Mouse (Mus musculus) heart, embryonic 15.5 days (tissue): Measurements from ENCODE around the gene Mvb12a. TPM values are rescaled to one million over a fixed set of nuclear protein-coding genes. Genes with fewer than 3 reads are reported as not detected.
"Not testable (repeated sequence)": the region's sequence is repeated elsewhere in the genome, so short reads cannot be mapped to it uniquely, and the experiment has no call there.

Experiments used
- ATAC-seq: fragments of 200-750 bp; cut with Nextera tagmentation; replicated peaks from 2 replicates; pipeline ENCODE4 v1.8.0; 2017; ENCODE audit warnings: low read depth, moderate TSS enrichment; ENCODE audit not compliant: insufficient number of reproducible peaks, insufficient read depth, low FRiP score
- H3K27ac ChIP-seq: fragments of 300-500 bp; sonication (generic); 2 replicates; pipeline ENCODE4 v1.5.1; 2015; ENCODE audit warnings: mild to moderate bottlenecking, inconsistent platforms
- H3K27me3 ChIP-seq: fragments of 300-500 bp; sonication (generic); 2 replicates; pipeline ENCODE4 v1.6.1; 2015; ENCODE audit warnings: inconsistent platforms
- H3K36me3 ChIP-seq: fragments of 300-500 bp; sonication (generic); 2 replicates; pipeline ENCODE4 v1.6.1; 2015; ENCODE audit warnings: mild to moderate bottlenecking, inconsistent platforms
- H3K4me1 ChIP-seq: fragments of 300-500 bp; sonication (generic); replicated peaks from 2 replicates; pipeline ENCODE4 v1.6.1; 2015; ENCODE audit warnings: inconsistent platforms
- H3K4me2 ChIP-seq: fragments of 300-500 bp; sonication (generic); 2 replicates; pipeline ENCODE4 v1.6.1; 2015; ENCODE audit warnings: inconsistent platforms, mild to moderate bottlenecking, moderate library complexity
- H3K4me3 ChIP-seq: fragments of 300-500 bp; sonication (generic); 2 replicates; pipeline ENCODE4 v1.5.1; 2015; ENCODE audit warnings: mild to moderate bottlenecking, inconsistent platforms
- H3K9ac ChIP-seq: fragments of 300-500 bp; sonication (generic); 2 replicates; pipeline ENCODE4 v1.6.1; 2015; ENCODE audit warnings: mild to moderate bottlenecking, inconsistent platforms
- H3K9me3 ChIP-seq: fragments of 300-500 bp; sonication (generic); replicated peaks from 2 replicates; pipeline ENCODE4 v1.6.1; 2016; ENCODE audit warnings: inconsistent platforms
- WGBS: fragments of 180-500 bp; shearing (Covaris S2); methylation state at CpG from one replicate; pipeline ENCODE4 v1.1.7; 2015; ENCODE audit warnings: mixed read lengths; 5-methylcytosine and 5-hydroxymethylcytosine counted together
- polyA plus RNA-seq: library from polyadenylated mRNA; unstranded; fragments of >200 nt; fragmentation: Nextera tagmentation; extraction: Ambion mirVana; gene quantifications from 2 replicates; pipeline ENCODE4 v1.2.1, GENCODE M21; 2015

Mvb12a gene
- polyA plus RNA-seq, 1 experiment from 2014 or later, result 51.1 TPM

GRCm38 (mm10) chr8:71507589-71508104 is 35.1 kb upstream of the Mvb12a start:
- Histone ChIP-seq H3K27ac (no peak overlapping the region), H3K27me3 (peaks cover 74% of the 10 kb centered on the region), H3K9ac (peak overlapping the region; percentile 35), H3K36me3 (no peaks in the 10 kb centered on the region), H3K4me3 (peak overlapping the region; percentile 43), H3K9me3 (no peaks in the 10 kb centered on the region), H3K4me1 (peaks cover 24% of the 10 kb centered on the region), H3K4me2 (peak overlapping the region; percentile 71)
- under 1% methylated on average over 61 of the region's 61 CpGs for WGBS
- peak; percentile 54 for ATAC-seq

- H3K4me1 ChIP-seq, result peaks cover 24% of the 10 kb centered on the region
- H3K9me3 ChIP-seq, result no peaks in the 10 kb centered on the region
- peak overlapping the region; percentile 6; the same call in 1 of the 2 replicates for H3K4me3 ChIP-seq
- no peak overlapping the region for H3K27ac ChIP-seq
- no peak for ATAC-seq
- H3K4me2 ChIP-seq, result peak overlapping the region; percentile 22
- H3K9ac ChIP-seq, result peak overlapping the region; percentile 31; the same call in 1 of the 2 replicates
- 50% methylated on average over 2 of the region's 2 CpGs for WGBS
- peaks cover 74% of the 10 kb centered on the region for H3K27me3 ChIP-seq
- no peaks in the 10 kb centered on the region for H3K36me3 ChIP-seq
Observed at GRCm38 (mm10) chr8:71509316-71509715, 33.4 kb upstream of the Mvb12a start.

- H3K9ac ChIP-seq, result peak within 1 kb of the TSS; percentile 11; the same call in 1 of the 2 replicates
- no peaks in the 10 kb centered on the region for H3K36me3 ChIP-seq
- H3K27ac ChIP-seq, result peak within 1 kb of the TSS; percentile 51
- ATAC-seq, result peak; percentile 65
- peaks cover 56% of the 10 kb centered on the region for H3K27me3 ChIP-seq
- peak within 1 kb of the TSS; percentile 22 for H3K4me2 ChIP-seq
- peaks cover 21% of the 10 kb centered on the region for H3K4me1 ChIP-seq
- peak within 1 kb of the TSS; percentile 37 for H3K4me3 ChIP-seq
- WGBS, result 23% methylated on average over 14 of the region's 14 CpGs
- no peaks in the 10 kb centered on the region for H3K9me3 ChIP-seq
Observed at GRCm38 (mm10) chr8:71511644-71512043, 31.1 kb upstream of the Mvb12a start, which contains the start of gene Plvap. Plvap (minus strand) TSS chr8:71511752.

- no peaks in the 10 kb centered on the region for H3K36me3 ChIP-seq
- H3K27me3 ChIP-seq, result peaks cover 41% of the 10 kb centered on the region
- ATAC-seq, result no peak
- WGBS, result 56% methylated on average over 15 of the region's 15 CpGs
- no peak overlapping the region for H3K27ac ChIP-seq
- H3K4me2 ChIP-seq, result no peak overlapping the region
- H3K4me3 ChIP-seq, result no peak overlapping the region
- no peak overlapping the region for H3K9ac ChIP-seq
- peaks cover 7% of the 10 kb centered on the region for H3K4me1 ChIP-seq
- H3K9me3 ChIP-seq, result no peaks in the 10 kb centered on the region
Observed at GRCm38 (mm10) chr8:71513018-71513754, 29.5 kb upstream of the Mvb12a start.

GRCm38 (mm10) chr8:71515043-71515442 is 27.7 kb upstream of the Mvb12a start:
- H3K36me3 ChIP-seq, result no peaks in the 10 kb centered on the region
- no peak for ATAC-seq
- peaks cover 24% of the 10 kb centered on the region for H3K27me3 ChIP-seq
- 68% methylated on average over 5 of the region's 5 CpGs for WGBS
- H3K9ac ChIP-seq, result no peak overlapping the region
- H3K27ac ChIP-seq, result no peak overlapping the region
- no peak overlapping the region for H3K4me3 ChIP-seq
- no peak overlapping the region for H3K4me2 ChIP-seq
- 0 out of 2 replicates have a peak, but pooled peaks cover 4% of the 10 kb centered on the region for H3K4me1 ChIP-seq
- H3K9me3 ChIP-seq, result no peaks in the 10 kb centered on the region

GRCm38 (mm10) chr8:71516786-71517185 is 25.9 kb upstream of the Mvb12a start:
- 23% methylated on average over 6 of the region's 6 CpGs for WGBS
- no peak for ATAC-seq
- no peak overlapping the region for H3K27ac ChIP-seq

GRCm38 (mm10) chr8:71519037-71519825 is 23.5 kb upstream of the Mvb12a start:
- H3K4me3 ChIP-seq, H3K27me3 ChIP-seq, H3K4me1 ChIP-seq, ATAC-seq, H3K9ac ChIP-seq, H3K36me3 ChIP-seq, H3K27ac ChIP-seq, H3K4me2 ChIP-seq, H3K9me3 ChIP-seq: not testable (repeated sequence)
- WGBS, result 34% methylated on average over 10 of the region's 10 CpGs

More at GRCm38 (mm10) chr8:71516786-71517185, 25.9 kb upstream of the Mvb12a start:
- H3K9me3 ChIP-seq, result no peaks in the 10 kb centered on the region
- H3K4me3 ChIP-seq, result no peak overlapping the region
- H3K9ac ChIP-seq, result no peak overlapping the region
- peaks cover 7% of the 10 kb centered on the region for H3K27me3 ChIP-seq
- H3K36me3 ChIP-seq, result no peaks in the 10 kb centered on the region
- H3K4me1 ChIP-seq, result peaks cover 7% of the 10 kb centered on the region
- no peak overlapping the region for H3K4me2 ChIP-seq

GRCm38 (mm10) chr8:71521634-71522033 is 21.1 kb upstream of the Mvb12a start:
- no peak overlapping the region for H3K9ac ChIP-seq
- ATAC-seq, result peak; percentile 70
- no peak overlapping the region for H3K4me3 ChIP-seq
- no peak overlapping the region for H3K27ac ChIP-seq
- peaks cover 12% of the 10 kb centered on the region for H3K27me3 ChIP-seq
- peak overlapping the region; percentile 42 for H3K4me2 ChIP-seq
- H3K36me3 ChIP-seq, result no peaks in the 10 kb centered on the region
- 2% methylated on average over 17 of the region's 17 CpGs for WGBS
- peaks cover 22% of the 10 kb centered on the region for H3K4me1 ChIP-seq
- no peaks in the 10 kb centered on the region for H3K9me3 ChIP-seq

GRCm38 (mm10) chr8:71525226-71526050 is 17.3 kb upstream of the Mvb12a start, which contains the start of gene Ccdc194:
Ccdc194 (minus strand) TSS chr8:71525711.
- ATAC-seq, result no peak
- H3K4me2 ChIP-seq, result peak within 1 kb of the TSS; percentile 56
- H3K9ac ChIP-seq, result peak within 1 kb of the TSS; percentile 29
- H3K9me3 ChIP-seq, result no peaks in the 10 kb centered on the region
- peak within 1 kb of the TSS; percentile 25 for H3K4me3 ChIP-seq
- H3K4me1 ChIP-seq, result peaks cover 39% of the 10 kb centered on the region
- 20% methylated on average over 46 of the region's 46 CpGs for WGBS
- H3K27ac ChIP-seq, result peak within 1 kb of the TSS; percentile 78
- H3K36me3 ChIP-seq, result no peaks in the 10 kb centered on the region
- H3K27me3 ChIP-seq, result peaks cover 12% of the 10 kb centered on the region

GRCm38 (mm10) chr8:71526272-71526671 is 16.4 kb upstream of the Mvb12a start:
- no peaks in the 10 kb centered on the region for H3K36me3 ChIP-seq
- no peaks in the 10 kb centered on the region for H3K9me3 ChIP-seq
- H3K27me3 ChIP-seq, result peaks cover 12% of the 10 kb centered on the region
- H3K27ac ChIP-seq, result peak overlapping the region; percentile 78
- ATAC-seq, result 0 out of 2 replicates have a peak, but pooled peaks have one; percentile 12
- H3K4me3 ChIP-seq, result no peak overlapping the region
- H3K4me2 ChIP-seq, result no peak overlapping the region
- 24% methylated on average over 6 of the region's 6 CpGs for WGBS
- no peak overlapping the region for H3K9ac ChIP-seq
- peaks cover 36% of the 10 kb centered on the region for H3K4me1 ChIP-seq
